Mouse (Mus musculus) MEL (cell line): ENCODE results near the gene Sorbs2. TPM values are rescaled to one million over a fixed set of nuclear protein-coding genes. Genes with fewer than 3 reads are reported as not detected.

Source experiments
- DNase-seq: peaks from one replicate; pipeline ENCODE4 v3.0.0; 2011; ENCODE audit warnings: low read depth, low spot score
- H3K27ac ChIP-seq: 2 replicates; pipeline ENCODE4 v1.5.1; 2012; ENCODE audit warnings: low read depth, mild to moderate bottlenecking, control low read depth, low read length, moderate library complexity; ENCODE audit not compliant: control insufficient read depth
- H3K27me3 ChIP-seq, 2 experiments: fragments of 150-350 bp in 1 of 2; sonication (generic) in 1 of 2; 2 replicates each; pipeline ENCODE4 v1.6.1; 2012; ENCODE audit warnings: low read length in 2 of 2, mild to moderate bottlenecking in 2 of 2, improper control_type of control experiment in 1 of 2, moderate library complexity in 1 of 2; ENCODE audit not compliant: insufficient read depth in 2 of 2, control insufficient read depth in 1 of 2
- H3K36me3 ChIP-seq, 2 experiments: 2 replicates each; pipeline ENCODE4 v1.6.1; 2012 to 2014; ENCODE audit warnings: low read length in 2 of 2, improper control_type of control experiment in 1 of 2, inconsistent platforms in 1 of 2, mild to moderate bottlenecking in 1 of 2; ENCODE audit not compliant: insufficient read depth in 2 of 2, control insufficient read depth in 1 of 2
- H3K4me1 ChIP-seq, 2 experiments: fragments of 150-350 bp in 1 of 2; sonication (generic) in 1 of 2; 2 replicates each; pipeline ENCODE4 v1.6.1; 2012; ENCODE audit warnings: low read length in 2 of 2, improper control_type of control experiment in 1 of 2, mild to moderate bottlenecking in 1 of 2; ENCODE audit not compliant: insufficient read depth in 2 of 2, control insufficient read depth in 1 of 2
- H3K4me3 ChIP-seq, 2 experiments: fragments of 150-350 bp in 1 of 2; sonication (generic) in 1 of 2; 2 replicates each; pipeline ENCODE4 v1.5.1; 2012; ENCODE audit warnings: low read depth in 2 of 2, low read length in 2 of 2, mild to moderate bottlenecking in 2 of 2, moderate library complexity in 2 of 2, control low read depth in 1 of 2, improper control_type of control experiment in 1 of 2; ENCODE audit not compliant: control insufficient read depth in 1 of 2, insufficient read depth in 1 of 2
- H3K79me2 ChIP-seq: 2 replicates; pipeline ENCODE4 v1.6.1; 2012; ENCODE audit warnings: mild to moderate bottlenecking, low read length, moderate library complexity; ENCODE audit not compliant: control insufficient read depth, poor library complexity, insufficient read depth
- H3K9ac ChIP-seq: 2 replicates; pipeline ENCODE4 v1.6.1; 2012; ENCODE audit warnings: low read depth, mild to moderate bottlenecking, control low read depth, low read length, moderate library complexity; ENCODE audit not compliant: control insufficient read depth, poor library complexity, severe bottlenecking
- H3K9me3 ChIP-seq: fragments of 150-350 bp; sonication (generic); replicated peaks from 2 replicates; pipeline ENCODE4 v1.6.1; 2012; ENCODE audit warnings: mild to moderate bottlenecking, low read length, improper control_type of control experiment, moderate library complexity; ENCODE audit not compliant: insufficient read depth
- CTCF ChIP-seq, 3 experiments: IDR thresholded peaks in 2 of 3; conservative IDR thresholded peaks in 1 of 3; 2 replicates each; pipeline ENCODE4 v1.5.1; 2011 to 2012; ENCODE audit warnings: low read length in 3 of 3, low read depth in 2 of 3, mild to moderate bottlenecking in 2 of 3, improper control_type of control experiment in 1 of 3, inconsistent platforms in 1 of 3, mixed read lengths in 1 of 3, moderate library complexity in 1 of 3; ENCODE audit not compliant: control insufficient read depth in 1 of 3, insufficient read depth in 1 of 3, poor library complexity in 1 of 3, severe bottlenecking in 1 of 3
- ELF1 ChIP-seq: IDR thresholded peaks from 2 replicates; pipeline ENCODE4 v1.6.1; 2014; ENCODE audit warnings: low read depth, mild to moderate bottlenecking, inconsistent platforms, low read length, improper control_type of control experiment, moderate library complexity
- ETS1 ChIP-seq: IDR thresholded peaks from 2 replicates; pipeline ENCODE4 v1.6.1; 2012; ENCODE audit warnings: low read depth, mild to moderate bottlenecking, inconsistent platforms, low read length, improper control_type of control experiment, moderate library complexity
- GABPA ChIP-seq: IDR thresholded peaks from 2 replicates; pipeline ENCODE4 v1.6.1; 2012; ENCODE audit warnings: low read depth, mild to moderate bottlenecking, inconsistent platforms, low read length, improper control_type of control experiment, moderate library complexity
- GATA1 ChIP-seq: IDR thresholded peaks from 2 replicates; pipeline ENCODE4 v1.6.1; 2011; ENCODE audit warnings: low read depth, low read length, improper control_type of control experiment
- JUND ChIP-seq: IDR thresholded peaks from 2 replicates; pipeline ENCODE4 v1.6.1; 2011; ENCODE audit warnings: low read depth, mild to moderate bottlenecking, improper control_type of control experiment, low read length
- KAT2A ChIP-seq: conservative IDR thresholded peaks from 2 replicates; pipeline ENCODE4 v1.6.1; 2012; ENCODE audit warnings: low read depth, low read length, improper control_type of control experiment, inconsistent platforms
- MAFK ChIP-seq: IDR thresholded peaks from 2 replicates; pipeline ENCODE4 v1.6.1; 2011; ENCODE audit warnings: low read depth, mild to moderate bottlenecking, low read length, improper control_type of control experiment, borderline replicate concordance
- MAX ChIP-seq: IDR thresholded peaks from 2 replicates; pipeline ENCODE4 v1.6.1; 2011; ENCODE audit warnings: low read length, improper control_type of control experiment
- MAZ ChIP-seq: IDR thresholded peaks from 2 replicates; pipeline ENCODE4 v1.6.1; 2012; ENCODE audit warnings: low read depth, mild to moderate bottlenecking, inconsistent platforms, low read length, improper control_type of control experiment
- MEF2A ChIP-seq: IDR thresholded peaks from 2 replicates; pipeline ENCODE4 v1.6.1; 2014; ENCODE audit warnings: low read depth, mild to moderate bottlenecking, inconsistent platforms, low read length, improper control_type of control experiment; ENCODE audit not compliant: poor library complexity, insufficient replicate concordance, severe bottlenecking; ENCODE audit errors: extremely low read depth
- MXI1 ChIP-seq: IDR thresholded peaks from 2 replicates; pipeline ENCODE4 v1.6.1; 2011; ENCODE audit warnings: mild to moderate bottlenecking, low read depth, low read length, improper control_type of control experiment
- MYB ChIP-seq: IDR thresholded peaks from 2 replicates; pipeline ENCODE4 v1.6.1; 2011; ENCODE audit warnings: mild to moderate bottlenecking, low read depth, low read length, improper control_type of control experiment
- MYC ChIP-seq: IDR thresholded peaks from 2 replicates; pipeline ENCODE4 v1.6.1; 2011; ENCODE audit warnings: low read depth, mild to moderate bottlenecking, low read length, improper control_type of control experiment, moderate library complexity
- NRF1 ChIP-seq: IDR thresholded peaks from 2 replicates; pipeline ENCODE4 v1.6.1; 2014; ENCODE audit warnings: low read depth, mild to moderate bottlenecking, inconsistent platforms, low read length, improper control_type of control experiment, moderate library complexity; ENCODE audit not compliant: poor library complexity, insufficient read depth, severe bottlenecking
- POLR2AphosphoS2 ChIP-seq: IDR thresholded peaks from 2 replicates; pipeline ENCODE4 v1.6.1; 2011; ENCODE audit warnings: low read length, improper control_type of control experiment
- POLR2AphosphoS5 ChIP-seq: IDR thresholded peaks from 2 replicates; pipeline ENCODE4 v1.6.1; 2012; ENCODE audit warnings: low read depth, borderline replicate concordance, mild to moderate bottlenecking, inconsistent platforms, low read length, moderate library complexity, mixed read lengths
- RAD21 ChIP-seq: IDR thresholded peaks from 2 replicates; pipeline ENCODE4 v1.6.1; 2011; ENCODE audit warnings: mild to moderate bottlenecking, low read depth, low read length, improper control_type of control experiment
- SIN3A ChIP-seq: IDR thresholded peaks from 2 replicates; pipeline ENCODE4 v1.6.1; 2012; ENCODE audit warnings: low read length, improper control_type of control experiment, inconsistent platforms
- TAL1 ChIP-seq: IDR thresholded peaks from 2 replicates; pipeline ENCODE4 v1.6.1; 2012; ENCODE audit warnings: mild to moderate bottlenecking, inconsistent platforms, low read length, moderate library complexity, mixed read lengths
- TCF12 ChIP-seq: IDR thresholded peaks from 2 replicates; pipeline ENCODE4 v1.6.1; 2014; ENCODE audit warnings: low read depth, mild to moderate bottlenecking, inconsistent platforms, low read length, improper control_type of control experiment, moderate library complexity
- UBTF ChIP-seq: IDR thresholded peaks from 2 replicates; pipeline ENCODE4 v1.6.1; 2012; ENCODE audit warnings: low read depth, mild to moderate bottlenecking, inconsistent platforms, low read length, improper control_type of control experiment, moderate library complexity, borderline replicate concordance; ENCODE audit not compliant: insufficient read depth
- USF1 ChIP-seq: IDR thresholded peaks from 2 replicates; pipeline ENCODE4 v1.6.1; 2014; ENCODE audit warnings: low read depth, mild to moderate bottlenecking, inconsistent platforms, low read length, improper control_type of control experiment, moderate library complexity
- ZKSCAN1 ChIP-seq: IDR thresholded peaks from 2 replicates; pipeline ENCODE4 v1.6.1; 2012; ENCODE audit warnings: low read depth, mild to moderate bottlenecking, inconsistent platforms, low read length, improper control_type of control experiment, moderate library complexity
- polyA plus RNA-seq, 2 experiments: library from polyadenylated mRNA; stranded (reverse) in 1 of 2; unstranded in 1 of 2; fragments of >175 nt in 1 of 2; fragments of >200 nt in 1 of 2; gene quantifications; 2 replicates each; pipeline versions ENCODE4 v1.2.1 to v1.2.4; 2012; ENCODE audit warnings: low replicate concordance in 2 of 2, low read depth in 1 of 2; ENCODE audit not compliant: insufficient read length in 2 of 2, insufficient read depth in 1 of 2, missing spikeins in 1 of 2
- total RNA-seq: library from RNA; depleted of rRNA; stranded (reverse); fragments of 300-350 nt; gene quantifications from 2 replicates; pipeline ENCODE4 v1.2.3, GENCODE M21; 2012

Gene Sorbs2
- total and polyA plus RNA-seq, 3 experiments: not detected

GRCm38 (mm10) chr8:45486281-45486680 is 21.3 kb upstream of the Sorbs2 start:
- TF ChIP-seq ETS1 (no peak), TCF12 (no peak)
- H3K36me3 ChIP-seq: no peaks in the 10 kb centered on the region

GRCm38 (mm10) chr8:45503971-45504370 is 3.6 kb upstream of the Sorbs2 start:
- Histone ChIP-seq H3K36me3 (no peaks in the 10 kb centered on the region), H3K27me3 (no peaks in the 10 kb centered on the region), H3K79me2 (no peaks in the 10 kb centered on the region), H3K9ac (no peak overlapping the region), H3K4me1 (no peaks in the 10 kb centered on the region), H3K4me3 (no peak overlapping the region), H3K27ac (no peak overlapping the region), H3K9me3 (no peaks in the 10 kb centered on the region)
- TF ChIP-seq POLR2AphosphoS5 (no peak), MXI1 (no peak), MYB (no peak), ZKSCAN1 (no peak), ELF1 (no peak), RAD21 (no peak), MEF2A (no peak), NRF1 (no peak)
- no peak for DNase-seq

More at GRCm38 (mm10) chr8:45486281-45486680, 21.3 kb upstream of the Sorbs2 start:
- Histone ChIP-seq H3K79me2 (no peaks in the 10 kb centered on the region), H3K9ac (no peak overlapping the region), H3K27me3 (no peaks in the 10 kb centered on the region), H3K4me3 (no peak overlapping the region), H3K27ac (no peak overlapping the region), H3K4me1 (no peaks in the 10 kb centered on the region), H3K9me3 (no peaks in the 10 kb centered on the region)
- no peak for DNase-seq

DNA sequence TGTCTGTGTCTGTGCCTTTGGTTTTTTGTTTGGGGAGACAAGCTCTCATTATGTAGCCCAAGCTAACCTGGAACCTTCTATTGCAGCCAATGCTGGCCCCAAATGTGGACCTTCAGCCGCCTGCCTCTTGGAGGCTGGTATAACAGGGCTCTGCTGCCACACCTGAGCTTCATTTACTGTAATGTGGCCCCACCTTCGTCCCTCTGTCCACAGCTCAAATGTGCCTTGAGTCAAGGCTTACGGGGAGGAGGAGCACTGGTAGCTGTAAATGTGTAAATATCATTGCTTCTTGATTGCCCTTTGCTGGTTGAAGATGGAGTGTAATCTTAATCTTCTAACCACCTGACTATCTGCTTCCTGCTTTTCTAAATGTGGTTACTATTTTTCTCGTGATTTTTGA is 1.2 kb upstream of the Sorbs2 start:
- H3K4me3 ChIP-seq: no peak overlapping the region
- DNase-seq: no peak
- TF ChIP-seq CTCF (IDR thresholded peaks at IDR 0.05 in 2 of 3, conservative IDR thresholded peaks at IDR 0.05 in 1 of 3; ENCODE audit: control insufficient read depth in 1 of 3, insufficient read depth in 1 of 3, low read depth in 2 of 3, low read length in 3 of 3, poor library complexity in 1 of 3, severe bottlenecking in 1 of 3) (no peak), USF1 (no peak), POLR2AphosphoS2 (no peak), GABPA (no peak), RAD21 (no peak), ETS1 (no peak), UBTF (no peak), KAT2A (no peak), MYB (no peak), MAZ (no peak), NRF1 (no peak), SIN3A (no peak), JUND (no peak), MAFK (no peak), MYC (no peak), GATA1 (no peak), TAL1 (no peak), ELF1 (no peak), MEF2A (no peak), MAX (no peak)
- TF ChIP-seq, all 39 proteins: peak for 0
- Histone ChIP-seq H3K27me3 (no peaks in the 10 kb centered on the region), H3K9me3 (no peaks in the 10 kb centered on the region), H3K27ac (no peak overlapping the region), H3K36me3 (no peaks in the 10 kb centered on the region), H3K4me1 (no peaks in the 10 kb centered on the region), H3K79me2 (no peaks in the 10 kb centered on the region), H3K9ac (no peak overlapping the region)
